Mouse (Mus musculus) ovary, postnatal 10 days (tissue): ENCODE results near the gene Iqcf6.

Experiments
- DNase-seq: peaks from one replicate; pipeline ENCODE4 v3.0.0; 2022; ENCODE audit warnings: low spot score

Iqcf6 gene

DNA sequence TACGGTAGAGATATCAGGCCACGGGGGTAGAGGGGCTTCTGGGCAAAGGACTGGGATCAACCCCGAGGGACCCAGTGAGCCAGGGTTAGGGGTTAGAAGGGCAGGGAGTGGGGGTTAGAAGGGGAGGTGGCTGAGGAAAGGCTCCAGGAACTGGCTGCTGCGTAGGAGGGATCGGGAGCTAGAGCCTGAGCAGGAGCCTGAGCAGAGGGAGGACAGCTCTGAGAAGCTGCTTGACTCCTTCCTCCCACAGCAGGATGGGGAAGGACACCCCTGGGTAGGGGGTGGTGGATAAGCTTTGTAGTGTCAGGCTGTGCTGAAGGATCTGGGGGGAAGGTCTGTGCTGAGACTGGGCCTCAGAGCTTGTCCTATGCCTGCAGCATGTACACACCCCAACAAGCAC, 30.4 kb downstream of the Iqcf6 start:
- DNase-seq: no peak

DNA sequence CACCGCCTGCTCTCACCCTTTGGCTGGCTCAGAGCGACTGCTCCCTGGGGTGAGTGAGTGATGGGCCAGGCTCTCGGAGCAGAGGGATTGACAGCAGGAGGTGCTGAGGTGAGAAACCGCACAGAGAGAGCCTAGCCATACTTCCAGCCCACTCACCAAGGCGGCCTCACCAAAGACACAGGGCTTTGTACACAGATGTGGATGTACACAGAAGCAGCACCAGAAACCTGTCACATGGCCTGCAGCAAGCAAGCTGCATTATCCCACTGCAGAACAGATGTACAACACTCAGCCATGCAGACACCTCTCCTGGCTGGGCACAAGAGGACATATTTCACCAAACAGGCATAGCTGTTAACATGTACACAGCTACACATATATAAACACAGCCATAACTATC, 31.2 kb downstream of the Iqcf6 start:
- no peak for DNase-seq

DNA sequence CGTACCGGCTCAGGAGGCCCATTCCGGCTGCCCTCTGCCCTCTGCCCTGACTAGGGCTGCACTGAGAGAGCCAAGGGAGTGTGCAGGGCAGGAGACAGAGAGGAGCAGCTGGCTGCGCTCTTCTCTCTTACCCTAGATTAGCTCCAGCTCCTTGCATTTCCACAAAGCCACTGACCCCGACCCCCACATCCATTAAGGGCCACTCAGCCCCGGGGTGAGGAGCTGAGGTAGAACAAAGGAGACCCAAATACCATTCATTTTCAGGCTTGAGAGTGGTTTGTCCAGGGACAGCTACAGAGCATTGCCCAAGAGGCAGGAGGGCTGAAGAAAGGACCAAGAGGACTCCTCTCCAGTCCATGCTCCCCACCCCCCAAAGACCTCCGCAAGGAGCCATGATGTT, 33.1 kb downstream of the Iqcf6 start:
- no peak for DNase-seq

DNA sequence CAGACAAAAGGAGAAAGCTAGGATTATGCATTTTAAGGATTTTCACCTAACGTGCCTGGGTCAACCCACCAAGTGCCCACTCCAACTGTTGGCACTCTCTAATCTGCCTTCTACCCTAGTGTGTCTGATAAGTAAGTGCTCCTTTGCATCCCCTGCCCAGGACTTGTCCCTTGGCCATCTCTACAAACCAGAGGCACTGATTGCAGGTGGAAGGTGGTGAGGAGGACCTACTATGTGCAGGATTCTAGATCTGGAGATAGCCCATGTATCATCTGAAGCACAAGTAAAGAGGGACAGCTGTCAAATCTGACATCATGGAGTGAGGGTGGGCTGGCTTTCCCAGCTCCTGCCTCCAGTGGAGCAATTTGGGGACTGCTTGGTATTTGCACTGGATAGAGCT, 33.6 kb downstream of the Iqcf6 start:
- no peak for DNase-seq

DNA sequence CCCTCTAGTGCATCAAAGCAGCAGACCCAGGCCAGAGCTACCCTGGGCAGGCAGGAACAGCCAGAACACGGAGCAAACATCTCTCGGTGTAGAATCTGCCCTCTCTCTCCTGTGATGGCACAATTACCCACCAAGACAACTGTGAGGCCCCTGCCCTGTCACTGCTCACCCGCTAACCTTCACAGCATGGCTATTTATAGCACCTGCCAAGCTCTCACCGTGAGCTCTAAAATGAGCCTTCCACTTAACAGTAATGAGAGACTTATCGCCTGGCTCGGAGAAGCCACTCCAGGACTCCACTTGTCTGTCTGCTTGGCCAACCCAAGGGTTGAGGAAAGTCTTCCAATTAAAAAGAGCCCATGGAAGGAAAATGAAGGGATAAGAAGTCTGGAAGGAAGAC, 36.8 kb downstream of the Iqcf6 start:
- DNase-seq: no peak

DNA sequence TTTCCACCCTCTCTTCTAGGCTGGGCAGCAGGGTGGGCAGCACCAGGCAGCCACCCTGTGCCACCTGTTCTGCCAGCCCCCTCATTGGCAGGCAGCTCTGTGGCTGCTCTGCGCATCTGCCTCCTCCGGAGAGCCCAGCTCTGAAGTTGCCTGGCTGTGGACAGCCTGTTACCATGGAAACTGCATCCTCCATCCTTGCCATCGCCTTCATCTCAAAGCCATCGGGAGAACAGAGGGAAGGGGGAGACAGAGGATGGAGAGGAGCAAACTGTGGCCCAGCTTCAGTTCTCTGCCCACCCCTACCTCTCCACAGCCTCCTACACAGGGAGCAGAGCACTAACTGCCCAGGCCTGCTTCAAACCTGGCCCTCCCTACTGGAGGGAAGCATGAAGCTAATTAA, 38.1 kb downstream of the Iqcf6 start:
- DNase-seq: no peak

DNA sequence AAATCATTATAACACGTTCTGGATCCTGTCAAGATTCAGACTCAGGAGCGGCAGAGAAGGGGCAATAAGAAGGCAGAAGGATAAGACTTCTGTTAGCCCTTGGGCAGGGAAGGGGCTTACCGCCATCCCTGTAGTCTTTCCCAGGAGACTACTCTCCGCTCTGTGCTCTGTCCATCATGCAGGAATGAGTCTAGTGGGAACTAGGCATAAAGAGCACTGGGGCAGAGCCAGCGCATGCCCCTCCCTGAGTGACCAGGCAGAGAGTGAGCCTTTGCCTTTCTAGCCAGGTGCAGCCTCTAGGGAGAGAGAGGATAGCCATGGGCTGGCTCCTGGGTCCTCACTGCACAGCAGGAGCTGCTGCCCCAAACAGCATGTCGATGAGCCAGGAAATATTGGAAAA, 38.5 kb downstream of the Iqcf6 start:
- no peak for DNase-seq

DNA sequence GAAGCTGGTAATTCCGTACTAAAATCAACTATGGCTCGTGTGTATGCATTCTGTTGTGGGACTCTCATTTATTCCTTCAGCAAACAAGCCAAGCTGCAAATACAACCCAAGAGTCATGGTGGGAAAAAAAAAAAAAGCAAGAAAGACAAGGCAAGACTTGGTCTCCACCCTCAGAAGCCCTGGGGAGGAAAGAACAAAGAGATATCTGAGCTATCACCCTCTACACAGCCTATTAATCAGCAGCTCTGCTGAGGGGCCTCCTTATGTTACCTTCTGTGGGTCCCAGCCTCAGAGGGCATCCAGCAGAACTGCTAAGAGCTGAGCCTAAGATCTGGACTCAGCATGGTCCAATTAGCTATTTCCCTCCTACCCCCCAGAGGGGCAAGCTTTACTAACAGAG, 47.5 kb downstream of the Iqcf6 start:
- no peak for DNase-seq

DNA sequence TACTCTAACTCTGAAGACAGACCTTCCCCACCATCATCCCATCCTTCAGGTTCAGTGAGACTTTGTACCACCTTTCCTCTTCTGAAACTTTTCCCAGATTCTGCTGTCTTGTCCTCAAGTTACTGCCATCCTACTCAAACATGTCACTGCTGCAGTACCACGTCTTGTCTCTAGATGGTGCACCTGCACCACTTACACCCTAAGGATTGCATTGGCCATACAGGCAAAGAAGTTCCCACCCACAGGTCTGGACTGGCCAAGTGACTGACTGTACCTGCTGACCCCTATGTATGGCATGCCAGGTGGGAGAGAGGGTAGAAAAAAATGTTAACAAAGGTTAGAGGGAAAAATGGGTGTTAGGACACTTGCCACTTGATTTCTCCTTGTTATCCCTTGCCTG, 49.1 kb downstream of the Iqcf6 start:
- peak; percentile 39 for DNase-seq

DNA sequence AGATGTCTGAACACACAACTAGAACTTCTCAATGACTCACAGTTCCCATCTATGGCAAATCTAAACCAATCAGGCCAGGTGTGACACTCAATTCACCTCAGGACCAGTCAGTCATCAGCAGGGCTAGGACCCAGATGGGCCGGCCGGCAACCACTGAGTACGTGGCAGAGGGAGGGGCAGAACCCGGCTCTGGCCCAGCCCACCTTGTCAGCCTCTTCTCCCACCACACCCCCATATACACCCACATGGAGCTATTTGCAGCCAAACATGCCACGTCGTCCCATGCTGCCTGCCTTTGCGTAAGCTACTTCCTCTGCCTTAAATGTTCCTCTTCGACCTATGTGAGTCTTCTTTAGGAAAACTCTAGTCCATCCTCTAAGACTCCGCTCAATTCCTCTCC, 49.6 kb downstream of the Iqcf6 start:
- no peak for DNase-seq

DNA sequence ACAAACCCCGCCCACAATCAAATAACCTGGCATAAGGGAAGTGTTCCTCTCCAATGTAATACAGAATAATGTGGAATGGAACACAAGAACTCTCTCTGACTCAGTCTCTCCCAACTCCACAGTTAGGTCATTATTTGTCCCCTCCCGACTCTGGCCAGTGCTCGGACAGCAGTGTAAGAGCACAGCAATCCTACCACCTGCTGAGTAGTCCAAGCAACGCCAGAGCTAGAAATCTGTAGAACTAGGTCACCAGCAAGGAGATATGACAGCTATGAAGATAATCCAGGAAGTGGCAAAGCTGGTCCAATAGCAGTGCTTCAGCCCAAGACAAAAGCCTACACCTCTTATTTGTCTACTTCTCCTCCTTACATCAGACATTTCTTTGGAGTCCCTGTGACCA, 50.2 kb downstream of the Iqcf6 start:
- no peak for DNase-seq
